Mouse (Mus musculus) adrenal gland, postnatal 14 days (tissue): ENCODE measurements at regions not wholly inside any gene's neighbourhood (a gene's known extent, or its start where the extent isn't known, plus 50 kb on each side); places are given as distances from the start of the nearest gene placed in this dataset.

Experiments used
- DNase-seq: peaks from one replicate; pipeline ENCODE4 v3.0.0; 2021; ENCODE audit warnings: mixed read lengths

- DNase-seq, result peak; percentile 3
Measured at GRCm38 (mm10) chrX:61119499-61119898, 65.9 kb downstream of the Cdr1 start.

GRCm38 (mm10) chrX:61117368-61117767, 68.0 kb downstream of the Cdr1 start:
- no peak for DNase-seq

GRCm38 (mm10) chrX:61116010-61116447, 69.3 kb downstream of the Cdr1 start:
- DNase-seq, result no peak
